Mouse (Mus musculus) megakaryocyte, embryonic 14.5 days (primary cell): Measurements from ENCODE around the gene Hoxd3.

ENCODE experiments used
- FLI1 ChIP-seq: IDR thresholded peaks from 2 replicates; pipeline ENCODE4 v1.6.1; 2012; ENCODE audit warnings: low read length, inconsistent platforms, mixed read lengths
- GATA1 ChIP-seq: IDR thresholded peaks from 3 replicates; pipeline ENCODE4 v1.6.1; 2012; ENCODE audit warnings: mixed read lengths, low read length, inconsistent platforms, borderline replicate concordance

GRCm38 (mm10) chr2:74697567-74698121, 14.1 kb upstream of the Hoxd3 start, which contains the start of gene Hoxd9:
- no peak for TF ChIP-seq GATA1
- no peak for TF ChIP-seq FLI1
